Mouse (Mus musculus) forebrain, postnatal 0 days (tissue): ENCODE measurements at regions not wholly inside any gene's neighbourhood (a gene's known extent, or its start where the extent isn't known, plus 50 kb on each side); places are given as distances from the start of the nearest gene placed in this dataset.

Source experiments
- ATAC-seq: fragments of 200-750 bp; cut with Nextera tagmentation; 2 replicates; pipeline ENCODE4 v1.8.0; 2017; ENCODE audit warnings: mild to moderate bottlenecking, moderate library complexity
- DNase-seq: peaks from one replicate; pipeline ENCODE4 v3.0.0-alpha.2; 2015
- H3K27ac ChIP-seq: fragments of 300-500 bp; sonication (generic); 2 replicates; pipeline ENCODE4 v1.5.1; 2014; ENCODE audit warnings: low read depth, mild to moderate bottlenecking, antibody characterized with exemption, low read length, moderate library complexity, mixed read lengths
- H3K27me3 ChIP-seq: fragments of 300-500 bp; sonication (generic); 2 replicates; pipeline ENCODE4 v1.6.1; 2014; ENCODE audit warnings: mild to moderate bottlenecking, low read length, mixed read lengths; ENCODE audit not compliant: insufficient read depth
- H3K36me3 ChIP-seq: fragments of 300-500 bp; sonication (generic); 2 replicates; pipeline ENCODE4 v1.6.1; 2014; ENCODE audit warnings: mild to moderate bottlenecking, moderate library complexity; ENCODE audit not compliant: insufficient read depth
- H3K4me1 ChIP-seq: fragments of 300-500 bp; sonication (generic); 2 replicates; pipeline ENCODE4 v1.6.1; 2014; ENCODE audit warnings: antibody characterized with exemption; ENCODE audit not compliant: insufficient read depth
- H3K4me2 ChIP-seq: fragments of 300-500 bp; sonication (generic); 2 replicates; pipeline ENCODE4 v1.6.1; 2014; ENCODE audit warnings: low read depth, mild to moderate bottlenecking, moderate library complexity
- H3K4me3 ChIP-seq: fragments of 300-500 bp; sonication (generic); 2 replicates; pipeline ENCODE4 v1.5.1; 2014; ENCODE audit warnings: low read depth, low read length, mixed read lengths
- H3K9ac ChIP-seq: fragments of 300-500 bp; sonication (generic); 2 replicates; pipeline ENCODE4 v1.6.1; 2014; ENCODE audit warnings: mild to moderate bottlenecking
- H3K9me3 ChIP-seq: fragments of 300-500 bp; sonication (generic); 2 replicates; pipeline ENCODE4 v1.6.1; 2016; ENCODE audit warnings: low read length
- CTCF ChIP-seq: sonication (generic); IDR thresholded peaks from 2 replicates; pipeline ENCODE4 v1.5.1; 2016; ENCODE audit warnings: antibody characterized with exemption, control low read depth, low read depth
- WGBS: fragments of 180-500 bp; shearing (Covaris S2); extraction: QIAGEN DNeasy Blood & Tissue Kit; methylation state at CpG from one replicate; pipeline ENCODE4 v1.1.7; 2014; 5-methylcytosine and 5-hydroxymethylcytosine counted together

GRCm38 (mm10) chr8:109281598-109281997 lies 212.2 kb upstream of the Pmfbp1 start:
- TF ChIP-seq CTCF: no peak
- DNase-seq: no peak
- no peak overlapping the region for H3K4me3 ChIP-seq
- H3K4me1 ChIP-seq: no peaks in the 10 kb centered on the region
- no peak for ATAC-seq
- H3K9ac ChIP-seq: no peak overlapping the region
- no peak overlapping the region for H3K27ac ChIP-seq
- H3K27me3 ChIP-seq: no peaks in the 10 kb centered on the region
- H3K36me3 ChIP-seq: no peaks in the 10 kb centered on the region
- WGBS: 74% methylated on average over 10 of the region's 10 CpGs
- no peak overlapping the region for H3K4me2 ChIP-seq
- no peaks in the 10 kb centered on the region for H3K9me3 ChIP-seq

DNA sequence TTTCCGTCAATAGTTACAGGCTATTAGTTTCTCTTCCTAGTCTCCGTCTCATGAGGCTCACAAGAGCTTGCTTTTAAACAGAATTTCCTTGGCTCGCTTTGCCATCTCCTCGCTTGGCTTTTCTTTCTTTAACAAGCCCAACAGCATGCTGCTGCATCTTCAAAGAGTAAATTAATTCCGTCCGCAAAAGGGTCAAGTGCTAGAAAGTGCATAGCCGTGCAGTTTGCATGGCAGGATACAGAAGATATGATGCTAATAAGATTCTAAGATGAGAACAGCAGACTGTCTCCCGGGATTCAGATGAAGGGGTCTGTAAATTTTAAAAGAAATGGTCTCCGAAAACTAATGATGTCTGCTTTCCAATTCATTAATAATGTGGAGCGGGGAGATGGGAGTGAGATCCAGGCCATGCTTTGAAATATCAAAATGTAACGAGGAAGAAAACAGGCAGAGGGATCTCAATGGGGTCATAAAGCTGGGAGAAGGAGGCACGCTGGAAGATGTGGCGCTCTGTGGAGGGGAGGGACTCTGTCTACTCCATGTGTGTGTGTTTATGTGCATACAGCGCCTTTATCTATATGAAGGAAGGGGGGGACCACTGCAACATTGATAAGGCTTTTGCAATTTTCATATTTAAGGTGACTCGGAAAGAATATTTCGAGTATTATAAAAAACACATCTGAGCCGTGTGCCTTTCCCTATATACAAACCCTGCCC lies 183.0 kb upstream of the Pmfbp1 start:
- Histone ChIP-seq H3K4me3 (peak overlapping the region; percentile 12; the same call in 1 of the 2 replicates), H3K9ac (peak overlapping the region; percentile 19; the same call in 1 of the 2 replicates), H3K36me3 (no peaks in the 10 kb centered on the region), H3K27me3 (no peaks in the 10 kb centered on the region; the same call in 1 of the 2 replicates), H3K9me3 (no peaks in the 10 kb centered on the region), H3K4me1 (peaks cover 9% of the 10 kb centered on the region), H3K4me2 (peak overlapping the region; percentile 42), H3K27ac (no peak overlapping the region)
- no peak for TF ChIP-seq CTCF
- DNase-seq (peak; percentile 29), ATAC-seq (no peak)
- WGBS: 23% methylated on average over 17 of the region's 17 CpGs

- DNase-seq (peak; percentile 47), ATAC-seq (no peak)
- 10% methylated on average over 17 of the region's 17 CpGs for WGBS
- peak overlapping the region; percentile 42 for H3K4me2 ChIP-seq
- peak overlapping the region; percentile 15 for H3K4me3 ChIP-seq
- TF ChIP-seq CTCF: no peak
- H3K9ac ChIP-seq: no peak overlapping the region; the same call in 1 of the 2 replicates
- peaks cover 9% of the 10 kb centered on the region for H3K4me1 ChIP-seq
- H3K9me3 ChIP-seq: no peaks in the 10 kb centered on the region
- H3K27ac ChIP-seq: no peak overlapping the region
- no peaks in the 10 kb centered on the region for H3K36me3 ChIP-seq
- H3K27me3 ChIP-seq: no peaks in the 10 kb centered on the region; the same call in 1 of the 2 replicates
These were observed 182.2 kb upstream of the Pmfbp1 start for GRCm38 (mm10) chr8:109311484-109312210.

DNA sequence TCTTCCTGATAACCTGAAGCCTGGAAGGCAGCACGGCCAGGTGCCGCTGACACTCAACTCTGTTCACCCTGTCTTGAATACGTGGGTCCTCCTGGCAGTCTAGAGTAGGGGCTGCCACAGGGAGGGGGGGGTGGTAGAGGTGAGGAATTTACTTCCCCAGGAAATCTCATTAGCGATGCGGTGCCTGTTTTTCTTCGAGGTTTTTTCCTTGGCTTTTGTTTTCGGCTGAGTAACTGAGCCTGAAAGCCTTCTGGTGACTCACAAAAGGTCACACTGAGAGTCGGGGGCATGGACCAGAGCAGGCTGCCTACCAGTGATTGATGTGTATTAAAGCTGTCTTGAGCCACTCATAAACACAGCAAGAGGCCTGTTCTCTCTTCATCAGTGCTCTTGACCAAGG lies 181.1 kb upstream of the Pmfbp1 start:
- Histone ChIP-seq H3K9ac (no peak overlapping the region), H3K4me3 (no peak overlapping the region), H3K27me3 (no peaks in the 10 kb centered on the region; the same call in 1 of the 2 replicates), H3K27ac (no peak overlapping the region), H3K9me3 (no peaks in the 10 kb centered on the region), H3K36me3 (no peaks in the 10 kb centered on the region), H3K4me1 (peaks cover 9% of the 10 kb centered on the region), H3K4me2 (no peak overlapping the region)
- WGBS: 14% methylated on average over 8 of the region's 8 CpGs
- ATAC-seq (no peak), DNase-seq (no peak)
- no peak for TF ChIP-seq CTCF

GRCm38 (mm10) chr8:109320955-109321354 lies 172.9 kb upstream of the Pmfbp1 start:
- H3K4me3 ChIP-seq: no peak overlapping the region
- no peak overlapping the region for H3K27ac ChIP-seq
- TF ChIP-seq CTCF: no peak
- H3K27me3 ChIP-seq: no peaks in the 10 kb centered on the region
- no peaks in the 10 kb centered on the region for H3K9me3 ChIP-seq
- H3K4me1 ChIP-seq: no peaks in the 10 kb centered on the region
- H3K36me3 ChIP-seq: no peaks in the 10 kb centered on the region
- no peak for DNase-seq
- H3K9ac ChIP-seq: no peak overlapping the region
- no peak for ATAC-seq
- no peak overlapping the region for H3K4me2 ChIP-seq
- 58% methylated on average over 11 of the region's 11 CpGs for WGBS

DNA sequence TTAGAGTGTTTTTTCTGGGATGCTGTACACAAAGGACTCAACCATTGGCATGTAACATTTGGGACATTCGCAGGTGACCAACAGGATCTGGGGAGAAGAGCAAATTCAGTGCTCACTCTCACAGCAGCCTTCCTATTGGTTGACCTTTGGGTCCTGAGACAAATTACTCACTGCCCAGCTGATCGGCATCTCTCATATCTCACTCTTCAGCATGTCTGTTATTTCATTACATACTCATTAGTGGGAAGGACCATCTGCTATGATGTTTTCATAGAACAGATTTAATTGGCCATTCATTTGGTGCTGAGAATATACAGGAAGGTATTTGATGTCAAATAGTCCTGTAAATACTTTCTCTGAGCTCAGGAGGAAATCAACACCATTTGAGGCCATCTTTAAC lies 170.5 kb upstream of the Pmfbp1 start:
- Histone ChIP-seq H3K27me3 (no peaks in the 10 kb centered on the region), H3K4me3 (no peak overlapping the region), H3K9ac (no peak overlapping the region), H3K4me1 (no peaks in the 10 kb centered on the region), H3K27ac (no peak overlapping the region), H3K4me2 (no peak overlapping the region), H3K9me3 (no peaks in the 10 kb centered on the region), H3K36me3 (no peaks in the 10 kb centered on the region)
- DNase-seq (no peak), ATAC-seq (no peak)
- 75% methylated on average over 2 of the region's 2 CpGs for WGBS
- TF ChIP-seq CTCF: no peak

DNA sequence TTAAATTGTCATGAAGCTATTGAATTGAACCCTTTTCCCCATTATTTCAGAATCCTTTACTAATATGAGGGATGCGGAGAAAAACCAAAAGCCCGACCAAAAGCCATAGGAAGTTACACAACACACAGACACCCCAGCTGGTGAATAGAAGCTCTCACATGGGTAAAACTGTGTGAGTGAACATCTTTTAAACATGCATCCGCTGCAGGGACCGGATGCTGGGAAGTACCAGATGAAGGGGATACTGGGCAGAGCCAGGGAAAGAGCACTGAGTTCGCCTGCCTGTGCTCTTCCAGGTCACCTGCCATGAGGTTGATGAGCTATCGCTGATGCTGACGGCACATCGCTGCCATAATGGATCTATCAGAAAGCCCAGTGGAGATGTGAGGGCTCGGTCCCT lies 169.6 kb upstream of the Pmfbp1 start:
- no peaks in the 10 kb centered on the region for H3K4me1 ChIP-seq
- no peak overlapping the region for H3K9ac ChIP-seq
- H3K4me2 ChIP-seq: no peak overlapping the region
- H3K27ac ChIP-seq: no peak overlapping the region
- no peak for DNase-seq
- H3K27me3 ChIP-seq: no peaks in the 10 kb centered on the region
- no peaks in the 10 kb centered on the region for H3K9me3 ChIP-seq
- 89% methylated on average over 9 of the region's 9 CpGs for WGBS
- ATAC-seq: no peak
- TF ChIP-seq CTCF: no peak
- H3K4me3 ChIP-seq: no peak overlapping the region
- H3K36me3 ChIP-seq: no peaks in the 10 kb centered on the region
